Mouse (Mus musculus): ENCODE measurements around the gene Hoxd10.

GRCm38 (mm10) chr2:74711721-74712621, 20.2 kb downstream of the Hoxd10 start, which contains the start of the genes Hoxd3 and Hoxd4:
- TF ChIP-seq CTCF (IDR thresholded peaks at IDR 0.05; ENCODE audit: low read depth) (no peak), EP300 (IDR thresholded peaks at IDR 0.05; ENCODE audit: low read depth) (no peak)

Data from liver, embryonic 14.5 days (tissue).